Mouse (Mus musculus) embryonic facial prominence, embryonic 15.5 days (tissue): ENCODE data around the gene Tapbp. TPM values are rescaled to one million over a fixed set of nuclear protein-coding genes. Genes with fewer than 3 reads are reported as not detected.

Experiments
- ATAC-seq: fragments of 200-750 bp; cut with Nextera tagmentation; 2 replicates; pipeline ENCODE4 v1.8.0; 2017; ENCODE audit warnings: low read depth, moderate TSS enrichment; ENCODE audit not compliant: insufficient number of reproducible peaks, low FRiP score, low TSS enrichment
- H3K27ac ChIP-seq: fragments of 300-500 bp; sonication (generic); replicated peaks from 2 replicates; pipeline ENCODE4 v1.5.1; 2015; ENCODE audit warnings: mild to moderate bottlenecking, inconsistent platforms
- H3K27me3 ChIP-seq: fragments of 300-500 bp; sonication (generic); 2 replicates; pipeline ENCODE4 v1.6.1; 2015; ENCODE audit warnings: inconsistent platforms
- H3K36me3 ChIP-seq: fragments of 300-500 bp; sonication (generic); 2 replicates; pipeline ENCODE4 v1.6.1; 2015; ENCODE audit warnings: mild to moderate bottlenecking, inconsistent platforms
- H3K4me1 ChIP-seq: fragments of 300-500 bp; sonication (generic); 2 replicates; pipeline ENCODE4 v1.6.1; 2015; ENCODE audit warnings: inconsistent platforms
- H3K4me2 ChIP-seq: fragments of 300-500 bp; sonication (generic); replicated peaks from 2 replicates; pipeline ENCODE4 v1.6.1; 2015; ENCODE audit warnings: mild to moderate bottlenecking, inconsistent platforms
- H3K4me3 ChIP-seq: fragments of 300-500 bp; sonication (generic); replicated peaks from 2 replicates; pipeline ENCODE4 v1.5.1; 2015; ENCODE audit warnings: mild to moderate bottlenecking, inconsistent platforms
- H3K9ac ChIP-seq: fragments of 300-500 bp; sonication (generic); 2 replicates; pipeline ENCODE4 v1.6.1; 2015; ENCODE audit warnings: inconsistent platforms
- H3K9me3 ChIP-seq: fragments of 300-500 bp; sonication (generic); replicated peaks from 2 replicates; pipeline ENCODE4 v1.6.1; 2016; ENCODE audit warnings: inconsistent platforms
- WGBS: fragments of 180-500 bp; shearing (Covaris S2); methylation state at CpG from one replicate; pipeline ENCODE4 v1.1.7; 2015; 5-methylcytosine and 5-hydroxymethylcytosine counted together
- polyA plus RNA-seq: library from polyadenylated mRNA; unstranded; fragments of >200 nt; fragmentation: Nextera tagmentation; extraction: Ambion mirVana; gene quantifications from 2 replicates; pipeline ENCODE4 v1.2.1, GENCODE M21; 2015

Gene Tapbp
- polyA plus RNA-seq, 1 experiment from 2014 or later, result 49.3 TPM

GRCm38 (mm10) chr17:33916294-33916693 lies 595 bp downstream of the Tapbp start:
- Histone ChIP-seq H3K27me3 (no peaks in the 10 kb centered on the region), H3K36me3 (peaks cover 43% of the 10 kb centered on the region), H3K4me1 (peaks cover 42% of the 10 kb centered on the region), H3K9me3 (no peaks in the 10 kb centered on the region), H3K4me2 (peak overlapping the region; percentile 68), H3K4me3 (peak overlapping the region; percentile 57), H3K9ac (peak overlapping the region; percentile 35), H3K27ac (peak overlapping the region; percentile 78)
- peak; percentile 26 for ATAC-seq
- WGBS, result 1% methylated on average over 20 of the region's 20 CpGs

GRCm38 (mm10) chr17:33916847-33917655 lies 1.4 kb downstream of the Tapbp start:
- H3K4me3 ChIP-seq, result peak overlapping the region; percentile 57
- H3K9ac ChIP-seq, result peak overlapping the region; percentile 35
- ATAC-seq, result no peak
- no peak overlapping the region for H3K27ac ChIP-seq
- H3K36me3 ChIP-seq, result peaks cover 35% of the 10 kb centered on the region
- no peaks in the 10 kb centered on the region for H3K27me3 ChIP-seq
- H3K4me1 ChIP-seq, result peaks cover 34% of the 10 kb centered on the region
- peak overlapping the region; percentile 68 for H3K4me2 ChIP-seq
- WGBS, result 73% methylated on average over 31 of the region's 31 CpGs
- no peaks in the 10 kb centered on the region for H3K9me3 ChIP-seq

GRCm38 (mm10) chr17:33917656-33918292 lies 2.1 kb downstream of the Tapbp start:
- H3K4me2 ChIP-seq, result no peak overlapping the region
- H3K9ac ChIP-seq, result no peak overlapping the region
- H3K4me1 ChIP-seq, result peaks cover 34% of the 10 kb centered on the region
- 0 out of 2 replicates have a peak overlapping the region, but pooled peaks have one; percentile 66 for H3K4me3 ChIP-seq
- H3K9me3 ChIP-seq, result no peaks in the 10 kb centered on the region
- WGBS, result 80% methylated on average over 18 of the region's 18 CpGs
- H3K27me3 ChIP-seq, result no peaks in the 10 kb centered on the region
- peaks cover 29% of the 10 kb centered on the region for H3K36me3 ChIP-seq
- no peak overlapping the region for H3K27ac ChIP-seq
- no peak for ATAC-seq

- peak overlapping the region; percentile 90 for H3K4me2 ChIP-seq
- peaks cover 23% of the 10 kb centered on the region for H3K36me3 ChIP-seq
- H3K27ac ChIP-seq, result peak overlapping the region; percentile 76
- no peaks in the 10 kb centered on the region for H3K27me3 ChIP-seq
- ATAC-seq, result no peak
- WGBS, result 54% methylated on average over 37 of the region's 37 CpGs
- H3K9me3 ChIP-seq, result no peaks in the 10 kb centered on the region
- H3K4me1 ChIP-seq, result peaks cover 34% of the 10 kb centered on the region
- H3K9ac ChIP-seq, result no peak overlapping the region
- H3K4me3 ChIP-seq, result peak overlapping the region; percentile 66
These were observed 2.8 kb downstream of the Tapbp start for GRCm38 (mm10) chr17:33918293-33919203.

- no peak for ATAC-seq
- peak overlapping the region; percentile 39 for H3K9ac ChIP-seq
- H3K27me3 ChIP-seq, result no peaks in the 10 kb centered on the region
These were observed 3.9 kb downstream of the Tapbp start for GRCm38 (mm10) chr17:33919351-33920281.

GRCm38 (mm10) chr17:33920282-33921097 lies 4.8 kb downstream of the Tapbp start:
- WGBS, result under 1% methylated on average over 36 of the region's 36 CpGs
- peak overlapping the region; percentile 76 for H3K27ac ChIP-seq
- no peaks in the 10 kb centered on the region for H3K9me3 ChIP-seq
- peaks cover 24% of the 10 kb centered on the region for H3K4me1 ChIP-seq
- peak overlapping the region; percentile 39 for H3K9ac ChIP-seq
- H3K27me3 ChIP-seq, result no peaks in the 10 kb centered on the region
- peak overlapping the region; percentile 90 for H3K4me2 ChIP-seq
- peak overlapping the region; percentile 66 for H3K4me3 ChIP-seq
- H3K36me3 ChIP-seq, result peaks cover 10% of the 10 kb centered on the region; the same call in 1 of the 2 replicates
- ATAC-seq, result peak; percentile 11

More at GRCm38 (mm10) chr17:33919351-33920281, 3.9 kb downstream of the Tapbp start:
- Histone ChIP-seq H3K36me3 (peaks cover 15% of the 10 kb centered on the region; the same call in 1 of the 2 replicates), H3K4me2 (peak overlapping the region; percentile 90), H3K4me1 (peaks cover 33% of the 10 kb centered on the region), H3K9me3 (no peaks in the 10 kb centered on the region), H3K27ac (peak overlapping the region; percentile 76), H3K4me3 (peak overlapping the region; percentile 66)
- WGBS, result under 1% methylated on average over 52 of the region's 52 CpGs

- 79% methylated on average over 7 of the region's 7 CpGs for WGBS
- Histone ChIP-seq H3K4me1 (peaks cover 22% of the 10 kb centered on the region), H3K27me3 (no peaks in the 10 kb centered on the region), H3K9ac (no peak overlapping the region), H3K4me2 (no peak overlapping the region), H3K9me3 (no peaks in the 10 kb centered on the region), H3K36me3 (peaks cover 10% of the 10 kb centered on the region; the same call in 1 of the 2 replicates), H3K4me3 (0 out of 2 replicates have a peak overlapping the region, but pooled peaks have one; percentile 66), H3K27ac (no peak overlapping the region)
- no peak for ATAC-seq
These were observed 5.7 kb downstream of the Tapbp start for GRCm38 (mm10) chr17:33921361-33921760.

- H3K4me1 ChIP-seq, result peaks cover 11% of the 10 kb centered on the region
- peaks cover 9% of the 10 kb centered on the region; the same call in 1 of the 2 replicates for H3K36me3 ChIP-seq
- 88% methylated on average over 10 of the region's 10 CpGs for WGBS
- no peaks in the 10 kb centered on the region for H3K9me3 ChIP-seq
- H3K4me3 ChIP-seq, result no peak overlapping the region
- no peak overlapping the region for H3K9ac ChIP-seq
- no peaks in the 10 kb centered on the region for H3K27me3 ChIP-seq
- no peak overlapping the region for H3K4me2 ChIP-seq
- no peak for ATAC-seq
- H3K27ac ChIP-seq, result no peak overlapping the region
These were observed 9.0 kb downstream of the Tapbp start for GRCm38 (mm10) chr17:33924577-33925283.

- Histone ChIP-seq H3K36me3 (peaks cover 9% of the 10 kb centered on the region; the same call in 1 of the 2 replicates), H3K4me1 (peaks cover 14% of the 10 kb centered on the region), H3K27me3 (no peaks in the 10 kb centered on the region), H3K4me3 (no peak overlapping the region), H3K9ac (no peak overlapping the region), H3K4me2 (no peak overlapping the region), H3K27ac (no peak overlapping the region), H3K9me3 (no peaks in the 10 kb centered on the region)
- 78% methylated on average over 21 of the region's 21 CpGs for WGBS
- ATAC-seq, result no peak
These were observed 9.9 kb downstream of the Tapbp start for GRCm38 (mm10) chr17:33925406-33926116.
